Mouse (Mus musculus): Measurements from ENCODE around the gene Mga. TPM values are rescaled to one million over a fixed set of nuclear protein-coding genes. Genes with fewer than 3 reads are reported as not detected.
A peak's percentile ranks its signal among the peaks of the same experiment; 100 is the strongest.

Mga gene
- 10 to 100 TPM; 70.3 to 84.8 (median 75.3) TPM for total RNA-seq (2022)

GRCm38 (mm10) chr2:119897090-119897732 is at the start of gene Mga:
TSS of gene Mga (plus strand) at chr2:119897228.
- peak; percentile 89 to 92 for DNase-seq (ENCODE audit: low spot score in 2 of 2)

DNA sequence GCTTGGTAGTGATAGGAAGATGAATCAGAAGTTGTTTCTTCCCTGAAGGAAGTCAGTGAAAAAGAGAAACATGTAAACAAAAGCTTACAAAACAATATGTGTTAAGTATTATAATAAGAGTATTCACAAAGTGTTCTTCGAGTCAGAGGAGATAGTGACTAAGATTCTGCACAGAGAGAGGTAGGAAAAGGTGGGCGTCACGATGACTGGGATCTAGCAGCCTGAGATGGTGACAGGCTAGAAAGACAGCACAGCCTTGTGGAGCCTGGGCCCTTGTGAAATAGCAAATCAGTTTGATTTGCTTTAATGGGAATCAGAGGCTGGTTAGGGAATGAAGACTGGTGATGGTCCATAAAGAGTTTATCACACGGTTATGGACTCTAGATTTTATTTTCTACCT is 43.2 kb upstream of the Mga start:
- no peak for DNase-seq (ENCODE audit: low spot score in 2 of 2)

DNA sequence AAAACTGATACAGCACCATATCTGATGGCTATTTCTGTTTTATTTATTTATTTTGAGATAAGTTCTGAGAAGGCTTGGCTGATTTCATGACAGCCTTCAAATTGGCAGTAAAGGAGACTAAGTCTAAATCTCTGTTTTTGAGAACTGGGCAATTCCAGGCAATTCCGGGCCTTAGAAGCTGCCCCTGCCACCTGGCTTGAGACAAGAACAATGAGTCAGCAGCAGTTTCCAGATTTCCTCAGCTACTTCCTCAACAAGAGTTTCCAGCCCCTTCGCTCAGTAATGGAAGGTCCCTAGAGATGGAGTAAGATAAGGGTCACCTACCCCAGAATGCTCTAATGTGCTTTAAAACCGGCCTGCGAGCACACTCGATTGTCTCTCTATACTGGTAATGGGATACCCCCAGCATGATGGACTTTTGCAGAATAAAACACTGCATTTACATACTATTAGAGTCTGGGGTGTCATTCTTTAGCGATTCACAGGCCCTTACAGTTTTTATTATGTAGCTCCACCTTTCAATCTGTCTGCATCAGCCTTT is 41.6 kb upstream of the Mga start:
- DNase-seq (ENCODE audit: low spot score in 2 of 2) = no peak

- DNase-seq (ENCODE audit: low spot score in 2 of 2) = no peak
These were observed 39.7 kb upstream of the Mga start for GRCm38 (mm10) chr2:119857341-119857740.

DNA sequence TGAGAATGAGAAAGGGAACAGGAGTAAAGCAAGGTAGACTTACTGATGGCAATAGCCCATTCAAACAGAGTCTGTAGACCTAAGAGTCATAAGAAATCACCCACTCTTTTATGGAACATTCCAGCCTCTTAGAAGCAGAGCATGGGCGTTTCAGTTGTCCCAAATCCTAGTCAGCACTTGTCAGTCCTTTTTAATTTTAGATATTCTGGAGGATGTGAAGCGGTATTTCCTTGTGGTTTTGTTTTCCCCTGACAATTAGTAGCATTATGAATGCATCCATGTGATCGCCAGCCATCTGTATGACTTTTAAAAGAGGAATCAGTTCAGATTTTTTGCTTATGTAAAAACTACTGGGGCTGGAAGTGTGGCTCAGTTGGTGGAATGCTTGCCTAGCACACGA is 32.5 kb upstream of the Mga start:
- peak; percentile 7 to 17 for DNase-seq (ENCODE audit: low spot score in 2 of 2)

DNA sequence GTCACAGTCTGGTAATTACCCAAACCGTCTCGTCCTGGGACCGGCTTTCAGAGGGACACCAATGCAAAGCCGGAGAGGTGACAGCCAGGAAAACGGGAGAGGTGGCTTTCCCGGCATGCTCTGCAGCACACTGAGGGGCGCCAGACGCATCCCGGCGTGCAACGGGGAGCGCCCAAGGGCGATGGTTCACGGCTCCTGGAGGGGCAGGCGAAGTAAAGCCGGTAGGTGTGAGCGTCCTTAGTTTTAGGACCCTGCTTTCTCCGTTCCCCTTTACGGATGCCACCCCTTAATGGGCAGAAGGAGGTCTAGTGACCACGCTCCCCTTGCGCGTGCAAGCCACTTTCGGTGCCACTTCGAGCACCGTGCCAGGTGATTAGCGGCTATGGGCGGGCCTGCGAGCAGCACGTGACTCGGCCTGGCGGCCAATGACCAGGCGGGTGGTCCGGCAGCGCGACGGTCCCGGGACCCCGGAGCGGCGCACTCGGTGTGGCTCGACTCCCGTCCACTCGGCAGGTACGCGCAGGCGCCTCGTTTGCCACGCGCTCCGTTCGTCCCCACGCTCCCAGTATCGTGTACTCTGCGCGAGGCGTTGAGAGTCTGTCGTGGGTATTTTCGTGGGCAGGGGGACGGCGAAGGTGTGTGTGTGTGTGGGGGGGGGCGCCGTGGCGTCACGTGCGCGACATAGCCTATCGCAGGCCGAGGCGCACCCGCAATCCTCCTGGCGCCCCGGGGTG is 24.5 kb upstream of the Mga start:
- DNase-seq (ENCODE audit: low spot score in 2 of 2) = peak; percentile 54 to 72

- peak; percentile 88 to 89 for DNase-seq (ENCODE audit: low spot score in 2 of 2)
These were observed 23.9 kb upstream of the Mga start for GRCm38 (mm10) chr2:119873105-119873464.

- DNase-seq (ENCODE audit: low spot score in 2 of 2) = no peak
These were observed 21.0 kb upstream of the Mga start for GRCm38 (mm10) chr2:119875981-119876380.

GRCm38 (mm10) chr2:119887201-119887600 is 9.8 kb upstream of the Mga start:
- DNase-seq (ENCODE audit: low spot score in 2 of 2) = no peak

GRCm38 (mm10) chr2:119896553-119897089 is 407 bp upstream of the Mga start:
- DNase-seq (ENCODE audit: low spot score in 2 of 2) = no peak

DNA sequence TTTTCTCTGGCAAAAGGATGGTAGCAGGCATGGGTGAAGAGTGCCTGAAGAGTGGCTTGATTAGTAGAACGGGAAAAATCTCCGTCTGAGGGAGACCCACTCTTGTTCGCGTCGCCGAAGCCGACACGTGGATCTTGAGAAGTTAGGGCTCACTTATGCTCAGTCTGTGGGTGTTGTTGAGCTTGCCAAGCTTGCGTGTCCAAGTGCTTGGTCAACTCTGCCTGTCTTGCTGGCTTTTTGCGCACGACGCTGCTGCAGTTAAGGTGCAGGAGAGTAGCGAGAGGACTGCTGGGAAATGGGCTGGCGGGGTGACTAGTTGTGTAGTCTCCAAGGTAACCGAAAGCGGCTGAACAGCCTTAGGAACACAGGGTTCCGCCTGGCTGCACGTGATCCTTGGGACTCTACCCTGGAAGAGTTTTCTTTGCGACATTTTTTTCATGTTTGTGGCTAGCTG is 1.1 kb downstream of the Mga start:
- DNase-seq (ENCODE audit: low spot score in 2 of 2) = peak; percentile 37 to 46

GRCm38 (mm10) chr2:119916007-119916406 is 19.0 kb downstream of the Mga start:
- DNase-seq (ENCODE audit: low spot score in 2 of 2) = no peak

DNA sequence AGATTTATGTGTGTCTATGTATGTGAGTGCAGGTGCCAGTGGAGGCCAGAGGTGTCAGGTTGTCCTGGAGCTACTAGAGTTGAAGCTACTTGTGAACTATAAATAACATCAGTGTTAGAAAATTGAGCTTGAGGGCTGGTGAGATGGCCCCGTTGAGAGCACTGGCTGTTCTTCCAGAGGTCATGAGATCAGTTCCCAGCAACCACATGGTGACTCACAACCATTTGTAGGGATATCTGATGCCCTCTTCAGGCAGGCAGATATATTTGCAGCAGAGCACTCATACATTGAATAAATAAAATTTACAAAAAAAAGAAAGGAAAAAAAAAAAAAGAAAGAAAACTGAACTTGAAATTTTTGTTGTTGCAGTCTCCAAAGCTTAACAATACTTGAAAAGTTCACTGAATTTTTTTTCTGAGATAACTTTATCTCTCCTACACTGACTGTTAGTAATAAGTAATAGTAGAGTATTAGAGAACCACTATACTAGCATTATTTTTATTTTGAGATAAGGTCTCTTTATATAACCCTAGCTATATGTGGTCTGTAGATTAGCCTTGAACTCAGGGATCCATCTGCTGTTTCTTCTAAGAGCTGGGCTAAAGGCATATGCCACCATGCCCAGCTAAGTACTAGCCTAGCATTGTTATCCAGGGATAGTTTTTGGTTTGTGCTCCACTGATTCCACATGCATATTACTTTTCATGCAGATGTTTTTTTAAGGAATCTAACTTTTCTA is 20.8 kb downstream of the Mga start:
- DNase-seq (ENCODE audit: low spot score in 2 of 2) = no peak

GRCm38 (mm10) chr2:119970571-119970970 is 73.5 kb downstream of the Mga start:
- DNase-seq (ENCODE audit: low spot score in 2 of 2) = no peak

GRCm38 (mm10) chr2:119971316-119971715 is 74.3 kb downstream of the Mga start:
- no peak for DNase-seq (ENCODE audit: low spot score in 2 of 2)

GRCm38 (mm10) chr2:119971837-119972536 is 75.0 kb downstream of the Mga start:
- DNase-seq (ENCODE audit: low spot score in 2 of 2) = peak; percentile 93 to 95

GRCm38 (mm10) chr2:119972537-119972879 is 75.5 kb downstream of the Mga start, which contains the start of gene Mapkbp1:
TSS of gene Mapkbp1 (plus strand) at chr2:119972699.
- no peak for DNase-seq (ENCODE audit: low spot score in 2 of 2)

DNA sequence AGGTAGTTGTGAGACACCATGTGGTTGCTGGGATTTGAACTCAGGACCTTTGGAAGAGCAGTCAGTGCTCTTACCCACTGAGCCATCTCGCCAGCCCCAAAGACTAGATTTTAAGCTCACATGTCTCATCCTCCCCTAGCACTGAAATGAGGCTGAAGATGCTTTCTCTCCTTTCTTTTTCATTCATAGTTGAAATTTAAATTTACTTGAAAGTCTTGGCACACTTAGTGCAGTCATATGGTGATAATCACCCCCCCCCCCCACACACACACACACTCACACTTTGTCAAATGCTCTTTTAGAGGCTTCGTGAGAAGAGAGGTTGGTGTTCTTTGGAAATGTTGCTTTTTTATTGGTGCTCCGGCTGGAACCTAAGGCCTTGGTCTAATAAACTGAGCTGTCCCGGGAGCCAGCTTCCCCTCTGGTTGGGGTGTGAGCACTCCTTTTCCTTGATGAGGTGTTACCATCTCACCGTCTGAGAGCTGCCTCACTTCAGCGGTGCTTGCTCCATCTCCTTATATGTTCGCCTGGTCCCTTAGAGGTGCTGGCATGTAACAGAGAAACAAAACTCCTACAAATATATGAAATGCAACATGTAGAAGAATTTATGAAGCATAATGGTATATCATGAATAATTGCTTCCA is 83.4 kb downstream of the Mga start:
- no peak for DNase-seq (ENCODE audit: low spot score in 2 of 2)

DNA sequence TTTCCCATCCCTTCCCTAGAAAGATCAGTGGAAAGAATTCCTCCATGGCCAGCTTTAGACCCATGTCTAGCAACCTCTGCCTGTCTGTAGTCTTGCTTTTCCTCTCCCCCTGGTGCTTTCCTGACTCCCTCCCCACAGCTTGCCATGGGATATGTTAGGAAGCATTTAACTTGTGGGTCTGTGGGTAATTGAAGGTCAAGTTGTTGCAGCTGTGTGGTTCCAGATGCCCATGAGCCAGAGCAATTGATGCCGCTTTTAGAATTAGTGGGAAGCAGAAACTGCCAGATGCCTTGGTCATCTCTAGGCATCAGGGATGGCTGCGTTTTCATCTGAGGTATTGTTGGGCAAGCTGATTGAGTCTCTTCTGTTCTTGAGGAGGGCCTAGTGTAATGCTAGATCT is 84.6 kb downstream of the Mga start:
- no peak for DNase-seq (ENCODE audit: low spot score in 2 of 2)

- DNase-seq (ENCODE audit: low spot score in 2 of 2) = no peak
These were observed 88.8 kb downstream of the Mga start for GRCm38 (mm10) chr2:119985871-119986270.

GRCm38 (mm10) chr2:119986369-119986768 is 89.3 kb downstream of the Mga start:
- DNase-seq (ENCODE audit: low spot score in 2 of 2) = no peak

All from layer of hippocampus, adult 8-10 months (tissue).